Mouse (Mus musculus): ENCODE results near the gene Suds3. TPM values are rescaled to one million over a fixed set of nuclear protein-coding genes. Genes with fewer than 3 reads are reported as not detected.

Suds3 gene
- polyA plus RNA-seq, 1 experiment from 2014 or later = 52.9 TPM

GRCm38 (mm10) chr5:117152944-117153343, 37.0 kb upstream of the Suds3 start:
- Histone ChIP-seq H3K4me1 (ENCODE audit: control insufficient read depth, insufficient read depth, low read length) (no peaks in the 10 kb centered on the region), H3K9me3 (ENCODE audit: control insufficient read depth, low read length) (no peaks in the 10 kb centered on the region), H3K36me3 (ENCODE audit: control insufficient read depth, insufficient read depth, low read length) (no peaks in the 10 kb centered on the region), H3K4me2 (ENCODE audit: low read length) (no peak overlapping the region), H3K27me3 (ENCODE audit: control insufficient read depth, insufficient read depth, low read length) (no peaks in the 10 kb centered on the region), H3K27ac (replicated peaks; ENCODE audit: low read depth, low read length) (no peak overlapping the region), H3K9ac (replicated peaks; ENCODE audit: low read length) (no peak overlapping the region), H3K4me3 (replicated peaks; ENCODE audit: low read depth, low read length) (no peak overlapping the region)
- DNase-seq (no peak), ATAC-seq (ENCODE audit: low FRiP score, low TSS enrichment) (no peak)

- no peaks in the 10 kb centered on the region for H3K36me3 ChIP-seq (ENCODE audit: control insufficient read depth, insufficient read depth, low read length)
- no peaks in the 10 kb centered on the region for H3K9me3 ChIP-seq (ENCODE audit: control insufficient read depth, low read length)
- H3K27me3 ChIP-seq (ENCODE audit: control insufficient read depth, insufficient read depth, low read length) = no peaks in the 10 kb centered on the region
- no peak for ATAC-seq (ENCODE audit: low FRiP score, low TSS enrichment)
- H3K4me3 ChIP-seq (replicated peaks; ENCODE audit: low read depth, low read length) = no peak overlapping the region
- WGBS = 84% methylated on average over 5 of the region's 5 CpGs
- no peaks in the 10 kb centered on the region for H3K4me1 ChIP-seq (ENCODE audit: control insufficient read depth, insufficient read depth, low read length)
- DNase-seq = no peak
- no peak overlapping the region for H3K4me2 ChIP-seq (ENCODE audit: low read length)
- no peak overlapping the region for H3K9ac ChIP-seq (replicated peaks; ENCODE audit: low read length)
- no peak overlapping the region for H3K27ac ChIP-seq (replicated peaks; ENCODE audit: low read depth, low read length)
Measured at GRCm38 (mm10) chr5:117150068-117150467, 34.2 kb upstream of the Suds3 start.

- Histone ChIP-seq H3K27ac (replicated peaks; ENCODE audit: low read depth, low read length) (no peak overlapping the region), H3K9me3 (ENCODE audit: control insufficient read depth, low read length) (no peaks in the 10 kb centered on the region), H3K4me2 (ENCODE audit: low read length) (no peak overlapping the region), H3K9ac (replicated peaks; ENCODE audit: low read length) (no peak overlapping the region), H3K27me3 (ENCODE audit: control insufficient read depth, insufficient read depth, low read length) (no peaks in the 10 kb centered on the region), H3K4me3 (replicated peaks; ENCODE audit: low read depth, low read length) (no peak overlapping the region), H3K4me1 (ENCODE audit: control insufficient read depth, insufficient read depth, low read length) (no peaks in the 10 kb centered on the region), H3K36me3 (ENCODE audit: control insufficient read depth, insufficient read depth, low read length) (no peaks in the 10 kb centered on the region)
- 84% methylated on average over 16 of the region's 16 CpGs for WGBS
- DNase-seq (no peak), ATAC-seq (ENCODE audit: low FRiP score, low TSS enrichment) (no peak)
Measured at GRCm38 (mm10) chr5:117149054-117149942, 33.4 kb upstream of the Suds3 start.

GRCm38 (mm10) chr5:117147187-117148095, 31.5 kb upstream of the Suds3 start:
- DNase-seq (no peak), ATAC-seq (ENCODE audit: low FRiP score, low TSS enrichment) (no peak)
- no peak overlapping the region for H3K27ac ChIP-seq (replicated peaks; ENCODE audit: low read depth, low read length)
- H3K9ac ChIP-seq (replicated peaks; ENCODE audit: low read length) = no peak overlapping the region
- H3K9me3 ChIP-seq (ENCODE audit: control insufficient read depth, low read length) = no peaks in the 10 kb centered on the region
- H3K4me1 ChIP-seq (ENCODE audit: control insufficient read depth, insufficient read depth, low read length) = no peaks in the 10 kb centered on the region
- 91% methylated on average over 16 of the region's 16 CpGs for WGBS
- H3K4me3 ChIP-seq (replicated peaks; ENCODE audit: low read depth, low read length) = no peak overlapping the region
- H3K27me3 ChIP-seq (ENCODE audit: control insufficient read depth, insufficient read depth, low read length) = no peaks in the 10 kb centered on the region
- H3K36me3 ChIP-seq (ENCODE audit: control insufficient read depth, insufficient read depth, low read length) = no peaks in the 10 kb centered on the region
- H3K4me2 ChIP-seq (ENCODE audit: low read length) = no peak overlapping the region

- Histone ChIP-seq H3K36me3 (ENCODE audit: control insufficient read depth, insufficient read depth, low read length) (no peaks in the 10 kb centered on the region), H3K9ac (replicated peaks; ENCODE audit: low read length) (no peak overlapping the region), H3K4me3 (replicated peaks; ENCODE audit: low read depth, low read length) (no peak overlapping the region), H3K27me3 (ENCODE audit: control insufficient read depth, insufficient read depth, low read length) (no peaks in the 10 kb centered on the region), H3K27ac (replicated peaks; ENCODE audit: low read depth, low read length) (no peak overlapping the region), H3K4me1 (ENCODE audit: control insufficient read depth, insufficient read depth, low read length) (no peaks in the 10 kb centered on the region), H3K4me2 (ENCODE audit: low read length) (no peak overlapping the region), H3K9me3 (ENCODE audit: control insufficient read depth, low read length) (no peaks in the 10 kb centered on the region)
- no peak for ATAC-seq (ENCODE audit: low FRiP score, low TSS enrichment)
- DNase-seq = no peak
Measured at GRCm38 (mm10) chr5:117146165-117146564, 30.3 kb upstream of the Suds3 start.

- Histone ChIP-seq H3K4me1 (ENCODE audit: control insufficient read depth, insufficient read depth, low read length) (no peaks in the 10 kb centered on the region), H3K4me3 (replicated peaks; ENCODE audit: low read depth, low read length) (no peak overlapping the region), H3K9me3 (ENCODE audit: control insufficient read depth, low read length) (no peaks in the 10 kb centered on the region), H3K27ac (replicated peaks; ENCODE audit: low read depth, low read length) (no peak overlapping the region), H3K36me3 (ENCODE audit: control insufficient read depth, insufficient read depth, low read length) (no peaks in the 10 kb centered on the region), H3K9ac (replicated peaks; ENCODE audit: low read length) (no peak overlapping the region), H3K4me2 (ENCODE audit: low read length) (no peak overlapping the region), H3K27me3 (ENCODE audit: control insufficient read depth, insufficient read depth, low read length) (no peaks in the 10 kb centered on the region)
- WGBS = 62% methylated on average over 9 of the region's 9 CpGs
- ATAC-seq (ENCODE audit: low FRiP score, low TSS enrichment) (no peak), DNase-seq (peak; percentile 48)
Measured at GRCm38 (mm10) chr5:117143721-117144135, 27.8 kb upstream of the Suds3 start.

GRCm38 (mm10) chr5:117140374-117140773, 24.5 kb upstream of the Suds3 start:
- Histone ChIP-seq H3K27me3 (ENCODE audit: control insufficient read depth, insufficient read depth, low read length) (no peaks in the 10 kb centered on the region), H3K9me3 (ENCODE audit: control insufficient read depth, low read length) (no peaks in the 10 kb centered on the region), H3K27ac (replicated peaks; ENCODE audit: low read depth, low read length) (no peak overlapping the region), H3K9ac (replicated peaks; ENCODE audit: low read length) (no peak overlapping the region), H3K4me3 (replicated peaks; ENCODE audit: low read depth, low read length) (no peak overlapping the region), H3K4me2 (ENCODE audit: low read length) (no peak overlapping the region), H3K36me3 (ENCODE audit: control insufficient read depth, insufficient read depth, low read length) (no peaks in the 10 kb centered on the region), H3K4me1 (ENCODE audit: control insufficient read depth, insufficient read depth, low read length) (no peaks in the 10 kb centered on the region; the same call in 1 of the 2 replicates)
- DNase-seq = no peak
- 78% methylated on average over 7 of the region's 7 CpGs for WGBS
- no peak for ATAC-seq (ENCODE audit: low FRiP score, low TSS enrichment)

- H3K27me3 ChIP-seq (ENCODE audit: control insufficient read depth, insufficient read depth, low read length) = no peaks in the 10 kb centered on the region
- no peak overlapping the region for H3K4me3 ChIP-seq (replicated peaks; ENCODE audit: low read depth, low read length)
- WGBS = 70% methylated on average over 8 of the region's 8 CpGs
- no peaks in the 10 kb centered on the region for H3K9me3 ChIP-seq (ENCODE audit: control insufficient read depth, low read length)
- H3K9ac ChIP-seq (replicated peaks; ENCODE audit: low read length) = no peak overlapping the region
- no peak overlapping the region for H3K27ac ChIP-seq (replicated peaks; ENCODE audit: low read depth, low read length)
- no peak overlapping the region for H3K4me2 ChIP-seq (ENCODE audit: low read length)
- DNase-seq (no peak), ATAC-seq (ENCODE audit: low FRiP score, low TSS enrichment) (no peak)
- H3K36me3 ChIP-seq (ENCODE audit: control insufficient read depth, insufficient read depth, low read length) = no peaks in the 10 kb centered on the region
- H3K4me1 ChIP-seq (ENCODE audit: control insufficient read depth, insufficient read depth, low read length) = no peaks in the 10 kb centered on the region; the same call in 1 of the 2 replicates
Measured at GRCm38 (mm10) chr5:117139822-117140221, 23.9 kb upstream of the Suds3 start.
